Mouse (Mus musculus): ENCODE measurements around the gene Npas3. TPM values are rescaled to one million over a fixed set of nuclear protein-coding genes. Genes with fewer than 3 reads are reported as not detected.

Gene Npas3
- polyA plus RNA-seq, 1 experiment from 2014 or later = 0.70 TPM

DNA sequence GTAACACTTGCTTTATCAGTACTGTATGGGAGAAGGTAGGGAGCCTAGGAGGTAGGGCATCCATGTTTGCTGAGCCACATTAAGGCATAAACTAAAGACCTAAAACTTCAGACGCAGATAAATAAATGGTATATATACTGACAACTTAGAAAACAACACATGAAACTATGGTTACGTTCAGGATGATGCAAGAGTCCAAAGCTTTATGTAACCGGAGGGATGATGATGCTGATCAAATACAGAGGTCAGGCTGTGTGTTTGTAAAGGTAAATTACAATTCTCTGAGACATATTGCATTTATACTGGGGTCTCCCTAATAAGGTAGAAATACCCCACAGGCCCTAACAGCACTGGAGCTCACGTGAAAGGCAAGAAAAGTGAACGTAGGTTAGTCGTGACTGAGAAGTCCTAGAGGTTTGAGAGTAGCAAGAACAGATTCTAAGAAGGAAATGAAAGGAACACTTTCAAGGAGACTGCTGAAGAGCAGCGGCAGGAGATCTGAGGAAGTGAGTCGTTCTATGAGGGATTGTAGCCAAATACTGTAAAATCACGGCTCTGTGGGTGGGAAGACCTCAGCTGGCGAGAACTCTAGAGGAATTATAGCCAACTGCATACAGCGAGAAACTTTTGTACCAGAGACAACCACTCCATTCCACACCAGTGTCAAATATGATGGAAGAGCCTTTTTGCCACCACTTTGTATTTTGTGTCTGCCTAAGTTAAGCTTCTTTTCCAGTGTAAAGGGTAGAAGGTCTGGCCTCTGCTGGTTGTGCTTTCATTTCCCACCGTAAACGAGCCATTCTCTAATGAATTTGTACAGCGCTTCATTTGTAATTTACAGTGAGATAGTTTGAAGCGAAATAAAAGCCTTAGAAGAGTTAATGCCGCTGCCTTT is 49.7 kb downstream of the Npas3 start:
- H3K4me1 ChIP-seq = no peaks in the 10 kb centered on the region; the same call in 1 of the 2 replicates
- no peak overlapping the region for H3K4me2 ChIP-seq
- H3K27me3 ChIP-seq (replicated peaks) = no peaks in the 10 kb centered on the region
- H3K27ac ChIP-seq = no peak overlapping the region
- no peak overlapping the region for H3K9ac ChIP-seq
- no peak overlapping the region for H3K4me3 ChIP-seq
- H3K36me3 ChIP-seq = no peaks in the 10 kb centered on the region
- H3K9me3 ChIP-seq (replicated peaks) = no peaks in the 10 kb centered on the region
- WGBS (ENCODE audit: insufficient replicate concordance) = 61% methylated on average over 16 of the region's 16 CpGs
- ATAC-seq = no peak

DNA sequence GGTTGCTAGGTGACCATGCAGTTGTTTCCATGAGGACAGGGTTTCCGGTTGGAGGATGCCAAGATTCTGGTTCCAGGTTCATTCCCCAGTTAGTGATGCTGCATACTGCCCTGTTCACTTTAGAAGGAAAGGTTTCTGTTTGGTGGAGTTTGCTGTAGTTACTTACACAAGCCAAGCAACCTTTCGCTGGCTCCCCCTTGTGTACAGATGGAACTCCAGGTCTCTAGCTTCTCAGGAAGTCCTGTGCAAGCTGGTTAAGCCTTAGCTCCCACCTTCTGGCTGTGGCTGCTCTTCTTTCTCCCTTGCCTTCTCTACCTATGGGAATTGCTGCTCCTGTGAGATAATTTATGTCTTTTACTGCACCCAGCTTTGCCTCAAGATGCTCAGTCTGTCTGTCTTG is 52.5 kb downstream of the Npas3 start:
- Histone ChIP-seq H3K27me3 (replicated peaks) (no peaks in the 10 kb centered on the region), H3K27ac (no peak overlapping the region), H3K4me3 (no peak overlapping the region), H3K4me2 (no peak overlapping the region), H3K9me3 (replicated peaks) (no peaks in the 10 kb centered on the region), H3K9ac (no peak overlapping the region), H3K4me1 (no peaks in the 10 kb centered on the region), H3K36me3 (no peaks in the 10 kb centered on the region)
- 41% methylated on average over 2 of the region's 2 CpGs for WGBS (ENCODE audit: insufficient replicate concordance)
- no peak for ATAC-seq

DNA sequence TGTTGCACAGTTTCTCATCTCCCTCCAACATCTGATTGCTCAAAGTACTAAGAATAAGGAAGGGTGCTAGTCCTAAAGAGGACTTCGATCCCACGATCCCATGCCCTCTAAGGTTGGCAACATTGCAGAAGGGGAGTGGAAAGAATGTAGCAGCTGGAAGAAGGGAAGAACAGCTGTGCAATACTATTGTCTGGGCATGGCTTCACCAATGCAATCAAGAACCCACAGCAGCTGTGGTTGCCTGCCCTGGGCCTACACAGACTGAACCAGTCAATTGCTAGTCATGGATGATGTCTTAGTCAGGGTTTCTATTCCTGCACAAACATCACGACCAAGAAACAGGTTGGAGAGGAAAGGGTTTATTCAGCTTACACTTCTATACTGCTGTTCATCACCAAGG is 53.7 kb downstream of the Npas3 start:
- Histone ChIP-seq H3K9me3 (replicated peaks) (no peaks in the 10 kb centered on the region), H3K9ac (no peak overlapping the region), H3K27ac (no peak overlapping the region), H3K27me3 (replicated peaks) (no peaks in the 10 kb centered on the region), H3K4me3 (no peak overlapping the region), H3K4me1 (no peaks in the 10 kb centered on the region), H3K4me2 (no peak overlapping the region), H3K36me3 (no peaks in the 10 kb centered on the region)
- no peak for ATAC-seq
- WGBS (ENCODE audit: insufficient replicate concordance) = 49% methylated on average over 3 of the region's 3 CpGs

DNA sequence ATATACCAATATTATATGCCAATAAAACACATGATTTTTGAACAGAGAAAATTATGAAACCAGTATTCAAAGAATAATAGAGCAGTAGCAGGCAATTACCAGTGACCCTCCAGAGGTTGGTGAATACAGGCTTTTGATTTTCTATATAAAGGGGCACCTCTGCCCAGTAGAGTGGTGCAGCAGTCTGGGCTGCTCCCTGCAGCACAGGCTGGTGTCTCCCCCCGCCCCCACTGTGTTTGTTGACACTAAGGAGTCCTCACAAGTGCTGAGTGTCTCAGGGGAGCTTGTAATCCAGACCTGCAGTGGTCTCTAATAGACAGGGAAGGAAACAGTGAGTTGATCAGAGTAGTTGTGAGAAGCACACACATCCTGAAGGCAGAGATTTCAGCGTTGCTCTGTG is 68.2 kb downstream of the Npas3 start:
- Histone ChIP-seq H3K27me3 (replicated peaks) (no peaks in the 10 kb centered on the region), H3K4me3 (no peak overlapping the region), H3K36me3 (no peaks in the 10 kb centered on the region), H3K9ac (no peak overlapping the region), H3K4me1 (no peaks in the 10 kb centered on the region), H3K4me2 (no peak overlapping the region), H3K27ac (no peak overlapping the region), H3K9me3 (replicated peaks) (no peaks in the 10 kb centered on the region)
- ATAC-seq = no peak
- 23% methylated on average over 2 of the region's 2 CpGs for WGBS (ENCODE audit: insufficient replicate concordance)

DNA sequence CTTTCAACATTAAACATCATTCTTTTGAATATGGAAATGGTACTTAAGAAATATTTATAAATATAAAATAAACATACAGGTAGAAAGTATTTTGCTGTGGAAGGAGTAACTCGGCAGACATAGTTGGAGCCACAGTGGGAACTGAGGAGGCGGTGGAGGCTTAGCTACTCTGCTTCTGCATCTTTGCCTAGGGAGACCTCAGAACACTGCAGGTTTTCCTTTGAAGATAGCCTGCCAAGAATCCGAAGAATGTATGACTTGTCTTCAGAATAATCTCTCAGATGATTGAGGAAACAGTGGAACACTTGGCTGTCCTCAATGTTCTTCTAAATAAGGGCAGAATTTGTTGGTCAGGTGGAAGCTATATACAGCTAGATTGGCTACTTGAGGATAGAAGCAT is 69.3 kb downstream of the Npas3 start:
- Histone ChIP-seq H3K4me1 (no peaks in the 10 kb centered on the region), H3K9ac (no peak overlapping the region), H3K4me3 (no peak overlapping the region), H3K27me3 (replicated peaks) (no peaks in the 10 kb centered on the region), H3K9me3 (replicated peaks) (no peaks in the 10 kb centered on the region), H3K4me2 (no peak overlapping the region), H3K36me3 (no peaks in the 10 kb centered on the region), H3K27ac (no peak overlapping the region)
- no peak for ATAC-seq
- 53% methylated on average over 3 of the region's 3 CpGs for WGBS (ENCODE audit: insufficient replicate concordance)

DNA sequence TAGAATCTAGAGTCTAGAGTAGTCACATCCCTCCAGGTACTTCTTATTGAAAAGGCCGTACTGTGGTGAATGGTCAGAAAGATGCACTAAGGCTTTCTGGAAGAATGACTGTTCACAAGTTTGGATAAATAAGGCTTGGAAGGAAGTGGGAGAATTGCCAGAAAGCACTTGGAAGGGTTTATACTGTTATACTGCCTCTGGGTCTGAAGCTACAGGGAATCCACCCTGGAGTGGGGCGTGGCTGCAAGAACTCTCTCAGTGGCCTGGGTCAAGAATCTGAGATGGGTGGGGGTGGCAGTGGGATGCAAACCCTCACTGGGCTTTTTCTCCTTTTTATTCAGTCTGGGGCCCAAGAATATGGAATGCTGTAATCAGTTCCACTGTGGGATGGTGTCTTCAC is 72.0 kb downstream of the Npas3 start:
- no peaks in the 10 kb centered on the region for H3K9me3 ChIP-seq (replicated peaks)
- H3K36me3 ChIP-seq = no peaks in the 10 kb centered on the region
- H3K27me3 ChIP-seq (replicated peaks) = no peaks in the 10 kb centered on the region
- no peak overlapping the region for H3K4me3 ChIP-seq
- no peak overlapping the region for H3K4me2 ChIP-seq
- H3K4me1 ChIP-seq = no peaks in the 10 kb centered on the region
- no peak overlapping the region for H3K9ac ChIP-seq
- no peak overlapping the region for H3K27ac ChIP-seq
- ATAC-seq = no peak
- WGBS (ENCODE audit: insufficient replicate concordance) = 76% methylated on average over 2 of the region's 2 CpGs

DNA sequence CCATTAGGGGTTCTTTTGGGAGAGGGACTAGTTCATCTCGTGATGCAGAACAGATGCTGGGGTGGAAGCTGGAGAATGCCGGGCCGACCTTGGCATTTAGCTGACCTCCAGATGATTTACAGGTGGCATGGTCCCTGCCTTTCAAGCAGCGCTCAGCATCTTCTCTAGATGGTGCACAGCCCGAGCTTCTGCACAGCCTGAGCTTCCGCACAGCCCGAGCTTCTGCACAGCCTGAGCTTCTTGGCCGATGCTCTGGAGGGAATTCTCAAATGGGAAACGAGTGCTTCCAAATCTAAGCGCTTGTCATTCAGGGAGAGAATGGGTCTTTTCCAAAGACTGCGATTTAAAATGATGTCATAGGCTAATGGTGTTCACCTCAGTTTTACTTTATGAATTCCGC is 72.5 kb downstream of the Npas3 start:
- WGBS (ENCODE audit: insufficient replicate concordance) = 70% methylated on average over 12 of the region's 12 CpGs
- no peak for ATAC-seq
- Histone ChIP-seq H3K9me3 (replicated peaks) (no peaks in the 10 kb centered on the region), H3K4me2 (no peak overlapping the region), H3K27ac (no peak overlapping the region), H3K27me3 (replicated peaks) (no peaks in the 10 kb centered on the region), H3K4me1 (no peaks in the 10 kb centered on the region), H3K4me3 (no peak overlapping the region), H3K36me3 (no peaks in the 10 kb centered on the region), H3K9ac (no peak overlapping the region)

DNA sequence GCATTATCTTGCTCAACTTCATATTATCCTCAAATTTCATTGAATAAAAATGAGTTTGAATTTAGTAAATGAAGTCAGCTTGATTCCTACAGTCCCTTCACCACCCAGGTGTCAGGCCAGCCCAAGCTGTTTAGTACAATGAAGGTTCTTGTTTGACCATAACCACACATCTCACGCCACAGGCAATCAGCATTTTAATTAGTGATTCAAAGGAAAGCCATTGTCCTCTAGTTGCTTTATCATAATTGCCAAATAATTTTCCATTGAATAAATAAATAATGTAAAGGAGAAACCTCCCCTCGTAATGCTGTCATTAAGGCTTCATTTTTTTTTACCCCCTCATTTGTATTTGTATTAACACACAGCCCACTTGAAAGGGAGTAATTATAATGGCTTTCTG is 73.5 kb downstream of the Npas3 start:
- 60% methylated on average over 2 of the region's 2 CpGs for WGBS (ENCODE audit: insufficient replicate concordance)

DNA sequence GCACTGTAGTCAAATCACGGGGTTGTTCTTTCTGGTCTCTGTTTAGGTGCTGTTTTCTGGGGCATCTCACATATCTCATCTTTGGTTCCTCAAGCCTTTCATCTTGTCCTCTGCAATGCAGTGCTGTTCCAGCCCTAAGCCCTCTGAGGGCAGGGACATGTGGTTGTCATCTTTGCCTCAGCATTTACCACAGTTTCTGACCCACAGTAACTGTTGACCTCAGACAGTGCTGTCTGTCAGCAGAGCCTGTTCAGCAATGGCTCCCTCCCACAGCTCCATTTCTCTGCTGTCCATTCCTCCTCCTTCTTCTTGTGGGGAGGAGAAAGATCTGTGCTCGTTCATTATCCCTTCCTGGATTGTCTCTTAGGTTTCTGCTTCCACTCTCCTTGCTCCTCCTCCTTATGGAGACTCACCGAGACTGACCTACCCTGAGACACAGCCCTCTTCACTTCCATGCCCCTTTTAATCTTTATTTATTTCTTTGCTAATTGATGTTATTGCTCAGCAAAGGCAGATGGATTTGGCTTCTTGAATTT is 79.2 kb downstream of the Npas3 start:
- 33% methylated on average over 3 of the region's 3 CpGs for WGBS (ENCODE audit: insufficient replicate concordance)
- no peak overlapping the region for H3K27ac ChIP-seq
- no peak for ATAC-seq

More for the DNA sequence above, 73.5 kb downstream of the Npas3 start:
- Histone ChIP-seq H3K27me3 (replicated peaks) (no peaks in the 10 kb centered on the region), H3K36me3 (no peaks in the 10 kb centered on the region), H3K9ac (no peak overlapping the region), H3K27ac (no peak overlapping the region), H3K9me3 (replicated peaks) (no peaks in the 10 kb centered on the region), H3K4me2 (no peak overlapping the region), H3K4me1 (no peaks in the 10 kb centered on the region), H3K4me3 (no peak overlapping the region)
- ATAC-seq = no peak

DNA sequence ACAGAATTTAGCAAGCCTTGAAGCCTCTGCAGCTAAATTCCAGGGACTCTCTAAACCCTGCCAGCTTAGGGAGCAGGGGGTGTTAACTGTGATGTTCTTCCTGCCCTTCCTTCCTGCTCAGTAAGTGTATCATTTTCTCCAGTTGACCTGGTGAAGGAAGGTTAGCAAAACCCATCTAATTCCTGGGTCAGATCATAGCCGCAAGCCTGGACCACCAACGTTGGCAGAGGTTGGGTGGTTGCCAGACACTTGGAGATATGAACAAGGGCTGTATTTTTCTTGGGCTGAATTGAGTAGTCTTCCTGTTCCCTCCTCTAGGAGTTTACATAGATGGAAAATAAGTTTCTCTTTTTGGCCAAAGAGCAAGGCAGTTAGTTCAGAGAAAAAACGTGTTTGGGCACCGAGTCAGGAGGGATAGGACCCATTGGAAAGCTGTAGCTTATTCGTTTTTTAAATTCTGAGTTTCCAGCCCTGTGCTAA is 79.8 kb downstream of the Npas3 start:
- no peak overlapping the region for H3K9ac ChIP-seq
- no peak overlapping the region for H3K27ac ChIP-seq
- 36% methylated on average over 5 of the region's 5 CpGs for WGBS (ENCODE audit: insufficient replicate concordance)
- no peak overlapping the region for H3K4me2 ChIP-seq
- ATAC-seq = no peak
- H3K9me3 ChIP-seq (replicated peaks) = no peaks in the 10 kb centered on the region
- H3K27me3 ChIP-seq (replicated peaks) = no peaks in the 10 kb centered on the region
- no peaks in the 10 kb centered on the region for H3K4me1 ChIP-seq
- H3K36me3 ChIP-seq = no peaks in the 10 kb centered on the region
- no peak overlapping the region for H3K4me3 ChIP-seq

More for the DNA sequence above, 79.2 kb downstream of the Npas3 start:
- Histone ChIP-seq H3K9ac (no peak overlapping the region), H3K27me3 (replicated peaks) (no peaks in the 10 kb centered on the region), H3K36me3 (no peaks in the 10 kb centered on the region), H3K9me3 (replicated peaks) (no peaks in the 10 kb centered on the region), H3K4me3 (no peak overlapping the region), H3K4me1 (no peaks in the 10 kb centered on the region), H3K4me2 (no peak overlapping the region)

DNA sequence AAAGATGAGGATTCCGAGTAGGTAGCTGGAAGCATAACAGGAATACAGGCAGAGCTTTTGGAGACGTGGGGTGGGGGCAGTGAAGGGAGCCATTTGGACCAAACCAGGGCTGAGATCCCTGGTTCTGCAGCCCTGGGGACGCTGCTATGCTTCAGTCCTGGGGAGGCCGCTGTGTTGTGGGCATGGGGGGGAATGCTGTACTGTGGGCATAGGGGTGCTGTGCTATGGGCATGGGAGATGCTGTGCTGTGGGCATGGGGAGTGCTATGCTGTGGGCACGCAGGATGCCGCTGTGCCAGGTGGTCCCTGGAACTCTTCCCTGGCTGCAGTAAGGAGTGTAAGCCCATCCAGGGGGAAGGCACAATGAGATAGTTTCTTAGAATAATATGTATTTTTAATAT is 81.7 kb downstream of the Npas3 start:
- no peak overlapping the region for H3K4me2 ChIP-seq
- ATAC-seq = no peak
- H3K9me3 ChIP-seq (replicated peaks) = no peaks in the 10 kb centered on the region
- H3K9ac ChIP-seq = no peak overlapping the region
- no peak overlapping the region for H3K27ac ChIP-seq
- H3K27me3 ChIP-seq (replicated peaks) = no peaks in the 10 kb centered on the region
- H3K4me1 ChIP-seq = no peaks in the 10 kb centered on the region
- H3K4me3 ChIP-seq = no peak overlapping the region
- 66% methylated on average over 6 of the region's 6 CpGs for WGBS (ENCODE audit: insufficient replicate concordance)
- H3K36me3 ChIP-seq = no peaks in the 10 kb centered on the region

DNA sequence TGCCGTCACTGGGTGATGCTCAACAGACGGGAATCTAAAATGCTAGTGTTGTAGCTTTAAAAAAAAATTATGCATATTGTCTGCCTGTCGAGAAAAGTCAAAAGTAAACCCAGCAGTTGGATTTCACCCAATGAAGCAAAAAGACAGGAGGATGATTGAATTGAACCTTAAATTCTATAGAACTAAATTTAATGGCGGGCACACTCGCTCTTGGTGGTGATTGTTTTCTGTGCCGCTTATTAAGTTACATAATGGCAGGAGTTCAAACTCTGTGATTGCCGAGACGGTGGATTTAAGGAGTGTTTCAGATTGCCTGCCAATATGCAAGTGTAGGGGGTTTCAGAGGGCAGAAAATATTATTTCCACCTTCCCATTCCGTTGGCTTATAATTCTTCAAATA is 82.9 kb downstream of the Npas3 start:
- no peaks in the 10 kb centered on the region for H3K36me3 ChIP-seq
- no peak overlapping the region for H3K4me3 ChIP-seq
- H3K9ac ChIP-seq = no peak overlapping the region
- no peaks in the 10 kb centered on the region for H3K27me3 ChIP-seq (replicated peaks)
- H3K4me1 ChIP-seq = no peaks in the 10 kb centered on the region
- no peak for ATAC-seq
- no peak overlapping the region for H3K4me2 ChIP-seq
- no peaks in the 10 kb centered on the region for H3K9me3 ChIP-seq (replicated peaks)
- no peak overlapping the region for H3K27ac ChIP-seq
- 73% methylated on average over 9 of the region's 9 CpGs for WGBS (ENCODE audit: insufficient replicate concordance)

Measured in liver, embryonic 12.5 days (tissue).